Mouse (Mus musculus) 3134 (cell line): ENCODE results near the gene Gm7534.
"Not testable (repeated sequence)": the region's sequence is repeated elsewhere in the genome, so short reads cannot be mapped to it uniquely, and the experiment has no call there.

Experiments
- DNase-seq: peaks from one replicate; pipeline ENCODE4 v3.0.0-alpha.2; 2011; ENCODE audit warnings: low spot score; ENCODE audit not compliant: insufficient read length; ENCODE audit errors: extremely low read depth

Gm7534 gene

GRCm38 (mm10) chr4:134206488-134207053, 3.8 kb upstream of the Gm7534 start:
- no peak for DNase-seq

DNA sequence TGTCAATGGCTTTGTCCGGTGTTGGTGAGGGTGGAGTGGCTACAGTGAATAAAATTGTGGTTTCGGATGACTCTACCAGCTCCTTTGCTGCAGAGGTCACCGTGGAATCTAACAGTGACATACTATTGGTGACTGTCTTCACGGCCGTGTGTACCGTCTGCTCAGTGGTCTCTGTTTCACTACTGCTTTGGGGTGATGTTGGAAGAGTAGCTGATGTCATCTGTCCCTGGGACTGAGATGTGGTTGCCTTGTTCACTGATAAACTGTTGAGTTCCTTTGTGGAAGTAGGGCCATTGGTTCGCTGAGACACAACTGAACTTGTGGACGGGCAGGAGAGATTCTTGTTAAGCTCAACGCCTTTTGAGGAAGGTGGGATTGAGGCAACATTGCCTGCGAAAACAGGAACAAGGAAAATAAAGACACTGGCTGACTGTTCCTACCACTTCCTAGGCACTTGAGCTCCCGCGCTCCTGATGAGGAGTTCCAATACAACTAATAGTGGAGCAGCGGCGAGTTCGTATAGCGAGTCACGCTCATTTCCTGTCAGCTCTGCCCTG, 614 bp upstream of the Gm7534 start:
- DNase-seq: no peak

- no peak for DNase-seq
These were observed 3.4 kb downstream of the Gm7534 start for GRCm38 (mm10) chr4:134199371-134199770.

- no peak for DNase-seq
These were observed 16.5 kb downstream of the Gm7534 start for GRCm38 (mm10) chr4:134186268-134186667.

DNA sequence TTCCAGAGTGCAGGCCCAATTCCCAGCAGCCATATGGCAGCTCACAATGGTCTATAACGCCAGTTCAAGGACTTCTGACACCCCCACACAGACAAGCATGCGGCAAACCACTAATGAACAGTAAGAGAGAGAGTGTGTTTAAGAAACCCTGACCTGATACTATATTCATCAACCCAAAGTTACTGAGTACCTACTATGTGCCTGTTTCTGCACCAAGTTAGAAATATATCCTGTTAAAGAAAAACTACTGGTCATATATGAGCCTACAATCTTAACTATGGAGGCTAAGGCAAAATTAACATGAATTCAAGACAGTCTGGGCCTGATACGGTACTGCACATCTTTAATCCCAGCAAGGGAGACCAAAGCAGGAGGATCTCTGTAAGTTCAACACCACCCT, 17.2 kb downstream of the Gm7534 start:
- no peak for DNase-seq

- no peak for DNase-seq
These were observed 19.1 kb downstream of the Gm7534 start for GRCm38 (mm10) chr4:134183711-134184110.

- no peak for DNase-seq
These were observed 21.0 kb downstream of the Gm7534 start for GRCm38 (mm10) chr4:134181825-134182224.

DNA sequence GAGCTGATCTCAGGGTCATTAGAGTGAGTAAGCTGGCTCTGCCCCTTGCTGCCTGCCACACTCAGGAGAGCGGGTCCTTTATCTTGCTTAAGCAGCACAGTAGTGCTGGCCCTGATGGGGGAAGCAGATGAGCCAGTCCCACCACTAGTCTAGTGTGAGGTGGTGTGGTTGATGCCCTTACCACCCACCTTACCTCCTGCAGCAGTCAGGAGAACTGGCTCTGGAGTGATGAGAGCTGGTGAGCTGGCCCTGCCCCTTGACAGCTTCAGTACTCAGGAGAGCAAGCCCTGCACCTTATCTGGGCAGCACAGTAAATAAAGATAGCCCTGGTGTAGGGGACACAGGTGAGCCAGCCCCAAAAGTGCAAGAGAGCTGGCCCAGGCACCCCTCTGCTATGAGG, 21.7 kb downstream of the Gm7534 start:
- DNase-seq: no peak

- no peak for DNase-seq
These were observed 30.4 kb downstream of the Gm7534 start for GRCm38 (mm10) chr4:134172391-134172790.

DNA sequence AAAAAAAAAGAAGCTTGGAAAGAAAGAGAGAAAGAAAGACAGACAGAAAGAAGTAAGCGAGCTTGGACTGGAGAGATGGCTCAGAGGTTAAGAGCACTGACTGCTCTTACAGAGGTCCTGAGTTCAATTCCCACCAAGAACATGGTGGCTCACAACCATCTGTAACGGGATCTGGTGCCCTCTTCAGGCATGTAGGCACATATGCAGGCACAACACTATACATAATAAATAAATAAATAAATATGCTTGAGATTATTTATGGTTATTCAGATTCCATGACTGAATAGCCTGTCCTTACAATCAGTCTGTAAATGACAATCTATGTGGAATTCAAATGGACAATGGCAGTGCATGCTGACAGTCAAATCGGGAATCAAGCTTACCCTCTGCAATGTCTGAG, 35.9 kb downstream of the Gm7534 start:
- no peak for DNase-seq

GRCm38 (mm10) chr4:134165548-134166465, 37.0 kb downstream of the Gm7534 start:
- DNase-seq: no peak

DNA sequence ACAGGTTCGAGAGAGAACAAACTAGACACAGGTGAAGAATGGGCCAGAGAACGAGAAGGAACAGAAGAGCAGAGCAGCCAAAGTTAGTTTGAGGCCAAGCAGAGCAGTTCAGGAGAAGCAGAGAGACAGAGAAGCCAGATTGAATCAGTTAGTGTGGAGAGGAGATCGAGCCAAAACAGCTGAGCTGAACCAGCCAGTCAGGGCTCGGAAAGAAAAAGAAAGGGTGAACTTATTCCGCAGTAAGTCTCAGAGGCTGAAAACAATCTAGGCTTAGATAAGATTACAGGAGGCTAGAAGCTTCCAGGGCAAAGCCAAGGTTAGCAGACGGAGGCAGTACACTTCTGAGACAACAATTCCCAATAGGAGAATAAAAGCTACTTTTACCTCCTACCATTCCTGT, 37.8 kb downstream of the Gm7534 start:
- DNase-seq: no peak

GRCm38 (mm10) chr4:134164591-134164990, 38.2 kb downstream of the Gm7534 start:
- DNase-seq: no peak

DNA sequence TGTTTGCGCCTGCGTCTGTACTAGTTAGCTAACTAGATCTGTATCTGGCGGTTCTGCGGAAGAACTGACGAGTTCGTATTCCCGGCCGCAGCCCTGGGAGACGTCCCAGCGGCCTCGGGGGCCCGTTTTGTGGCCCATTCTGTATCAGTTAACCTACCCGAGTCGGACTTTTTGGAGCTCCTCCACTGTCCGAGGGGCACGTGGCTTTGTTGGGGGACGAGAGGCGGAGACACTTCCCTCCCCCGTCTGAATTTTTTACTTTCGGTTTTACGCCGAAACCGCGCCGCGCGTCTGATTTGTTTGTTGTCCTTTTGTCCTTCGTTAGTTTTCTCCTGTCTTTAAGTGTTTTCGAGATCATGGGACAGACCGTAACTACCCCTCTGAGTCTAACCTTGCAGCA, 42.7 kb downstream of the Gm7534 start:
- DNase-seq: not testable (repeated sequence)

DNA sequence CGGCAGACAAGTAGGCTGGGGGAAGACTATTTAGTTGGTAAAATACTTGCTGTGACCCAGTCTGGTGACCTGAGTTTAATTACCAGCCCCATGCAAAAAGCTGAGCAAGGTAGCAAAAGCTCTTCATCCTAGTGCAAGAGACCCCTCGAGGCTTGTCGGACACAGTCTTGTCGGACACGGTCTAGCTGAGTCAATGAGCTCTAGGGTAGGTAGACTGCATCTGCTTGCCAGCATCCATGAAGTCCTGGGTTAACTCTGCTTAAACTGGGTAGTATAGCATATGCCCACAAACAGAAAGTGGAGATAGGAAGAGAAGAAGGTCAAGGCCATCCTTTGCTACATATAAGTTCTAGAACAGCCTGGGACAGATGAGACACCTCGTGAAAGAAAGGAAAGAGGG, 44.0 kb downstream of the Gm7534 start:
- DNase-seq: no peak

GRCm38 (mm10) chr4:134157558-134157957, 45.2 kb downstream of the Gm7534 start:
- DNase-seq: no peak

DNA sequence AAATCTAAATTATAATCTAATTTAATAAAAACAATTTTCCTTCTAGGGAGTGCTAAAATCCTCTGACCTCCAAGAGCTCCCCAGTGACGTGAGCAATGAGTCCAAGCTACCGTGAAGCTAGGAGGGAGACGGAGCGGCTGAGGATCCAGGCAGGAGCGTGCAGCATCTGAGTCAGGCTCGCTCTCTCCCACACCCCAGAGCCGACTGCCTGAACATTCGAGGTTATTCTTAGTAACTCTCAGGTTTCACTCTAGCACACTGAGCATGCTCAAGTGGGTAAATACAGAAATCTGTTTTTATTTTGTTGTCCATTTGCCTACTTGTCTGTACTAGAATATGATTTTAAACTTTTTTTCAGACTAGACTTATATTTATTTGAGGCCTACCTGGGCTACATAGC, 46.1 kb downstream of the Gm7534 start:
- DNase-seq: no peak

GRCm38 (mm10) chr4:134155961-134156465, 46.8 kb downstream of the Gm7534 start:
- DNase-seq: no peak

- DNase-seq: no peak
These were observed 47.3 kb downstream of the Gm7534 start for GRCm38 (mm10) chr4:134155531-134155930.

DNA sequence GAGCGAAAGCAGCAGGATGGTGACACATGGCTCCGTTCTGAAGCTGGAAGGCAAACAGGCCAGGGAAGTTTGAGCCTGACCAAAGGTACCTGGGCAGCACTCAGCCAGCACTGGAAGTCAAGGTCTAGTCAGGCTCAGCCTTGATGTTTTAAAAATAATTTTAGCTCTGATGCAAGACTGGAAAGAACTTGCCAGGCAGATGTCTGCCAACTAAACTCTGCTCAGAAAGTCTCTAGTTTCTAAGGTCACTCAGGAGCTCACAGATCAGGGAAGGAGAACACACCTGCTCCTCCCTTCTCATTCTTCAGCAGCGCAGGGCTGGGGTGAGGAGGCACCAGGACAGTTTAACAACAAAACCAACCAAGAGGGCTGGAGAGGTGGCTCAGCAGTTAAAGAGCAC, 48.5 kb downstream of the Gm7534 start:
- no peak for DNase-seq

DNA sequence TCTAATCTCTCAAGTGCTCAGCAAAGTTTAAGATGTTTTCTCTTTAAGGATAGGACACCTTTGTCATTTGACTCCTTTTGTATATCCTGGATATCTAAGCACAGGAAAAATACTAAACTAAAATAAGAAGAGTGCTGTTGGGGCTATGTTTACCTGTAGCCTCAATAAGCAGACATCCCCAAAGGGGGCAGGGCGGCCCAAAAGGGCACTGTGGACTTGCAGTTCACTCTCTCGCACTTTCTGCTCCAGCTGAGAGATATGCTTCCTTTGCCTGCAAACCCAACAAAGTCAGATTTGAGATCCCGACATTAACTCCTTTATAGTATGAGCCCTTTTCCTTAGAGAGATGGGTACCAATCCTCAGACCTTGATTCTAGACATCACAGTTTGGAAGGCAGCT, 49.1 kb downstream of the Gm7534 start:
- no peak for DNase-seq

GRCm38 (mm10) chr4:134152112-134152511, 50.7 kb downstream of the Gm7534 start:
- no peak for DNase-seq
